Mouse (Mus musculus) midbrain, embryonic 14.5 days (tissue): ENCODE results near the gene Dnmt3b. TPM values are rescaled to one million over a fixed set of nuclear protein-coding genes. Genes with fewer than 3 reads are reported as not detected.

Source experiments
- ATAC-seq: fragments of 200-750 bp; cut with Nextera tagmentation; 2 replicates; pipeline ENCODE4 v1.8.0; 2017; ENCODE audit warnings: moderate number of reproducible peaks, moderate library complexity; ENCODE audit not compliant: low FRiP score, low TSS enrichment
- DNase-seq: peaks from one replicate; pipeline ENCODE4 v3.0.0-alpha.2; 2015
- H3K27ac ChIP-seq: fragments of 300-500 bp; sonication (generic); replicated peaks from 2 replicates; pipeline ENCODE4 v1.5.1; 2014; ENCODE audit warnings: mild to moderate bottlenecking, low read depth, low read length, moderate library complexity
- H3K27me3 ChIP-seq: fragments of 300-500 bp; sonication (generic); 2 replicates; pipeline ENCODE4 v1.6.1; 2014; ENCODE audit warnings: low read length, control low read depth, mixed read lengths; ENCODE audit not compliant: control insufficient read depth, insufficient read depth
- H3K36me3 ChIP-seq: fragments of 300-500 bp; sonication (generic); 2 replicates; pipeline ENCODE4 v1.6.1; 2014; ENCODE audit warnings: low read length, control low read depth; ENCODE audit not compliant: control insufficient read depth, insufficient read depth
- H3K4me1 ChIP-seq: fragments of 300-500 bp; sonication (generic); 2 replicates; pipeline ENCODE4 v1.6.1; 2014; ENCODE audit warnings: mild to moderate bottlenecking, antibody characterized with exemption, low read length, control low read depth; ENCODE audit not compliant: control insufficient read depth, insufficient read depth
- H3K4me2 ChIP-seq: fragments of 300-500 bp; sonication (generic); 2 replicates; pipeline ENCODE4 v1.6.1; 2014; ENCODE audit warnings: mild to moderate bottlenecking, low read length, moderate library complexity
- H3K4me3 ChIP-seq: fragments of 300-500 bp; sonication (generic); replicated peaks from 2 replicates; pipeline ENCODE4 v1.5.1; 2014; ENCODE audit warnings: low read depth, low read length
- H3K9ac ChIP-seq: fragments of 300-500 bp; sonication (generic); replicated peaks from 2 replicates; pipeline ENCODE4 v1.6.1; 2014; ENCODE audit warnings: mild to moderate bottlenecking, low read length, moderate library complexity
- H3K9me3 ChIP-seq: fragments of 300-500 bp; sonication (generic); 2 replicates; pipeline ENCODE4 v1.6.1; 2016; ENCODE audit warnings: low read length, control low read depth, mixed read lengths; ENCODE audit not compliant: control insufficient read depth
- WGBS: fragments of 180-500 bp; shearing (Covaris S2); extraction: QIAGEN DNeasy Blood & Tissue Kit; methylation state at CpG from one replicate; pipeline ENCODE4 v1.1.7; 2014; 5-methylcytosine and 5-hydroxymethylcytosine counted together
- polyA plus RNA-seq: library from polyadenylated mRNA; unstranded; fragments of >200 nt; fragmentation: Nextera tagmentation; extraction: Ambion mirVana; gene quantifications from 2 replicates; pipeline ENCODE4 v1.2.1, GENCODE M21; 2014

Dnmt3b gene
- polyA plus RNA-seq, result 3.1 and 3.2 TPM in 2 replicates

GRCm38 (mm10) chr2:153649298-153650013 is at the start of gene Dnmt3b:
TSS of gene Dnmt3b (plus strand) at chr2:153649450.
- peak within 1 kb of the TSS; percentile 95 for H3K4me2 ChIP-seq
- peak within 1 kb of the TSS; percentile 55; the same call in 1 of the 2 replicates for H3K27ac ChIP-seq
- peak within 1 kb of the TSS; percentile 82 for H3K9ac ChIP-seq
- H3K4me3 ChIP-seq, result peak within 1 kb of the TSS; percentile 73
- H3K36me3 ChIP-seq, result no peaks in the 10 kb centered on the region
- DNase-seq (peak; percentile 91), ATAC-seq (peak; percentile 88)
- H3K9me3 ChIP-seq, result no peaks in the 10 kb centered on the region
- under 1% methylated on average over 73 of the region's 93 CpGs for WGBS
- H3K4me1 ChIP-seq, result peaks cover 10% of the 10 kb centered on the region
- H3K27me3 ChIP-seq, result no peaks in the 10 kb centered on the region

GRCm38 (mm10) chr2:153600021-153600666 is 49.1 kb upstream of the Dnmt3b start:
- H3K27ac ChIP-seq, result peak overlapping the region; percentile 49
- H3K4me3 ChIP-seq, result no peak overlapping the region
- H3K9me3 ChIP-seq, result no peaks in the 10 kb centered on the region
- H3K36me3 ChIP-seq, result no peaks in the 10 kb centered on the region
- 57% methylated on average over 6 of the region's 6 CpGs for WGBS
- 0 out of 2 replicates have a peak overlapping the region, but pooled peaks have one; percentile 4 for H3K9ac ChIP-seq
- ATAC-seq (peak; percentile 62; the same call in 1 of the 2 replicates), DNase-seq (peak; percentile 69)
- H3K4me2 ChIP-seq, result no peak overlapping the region
- H3K4me1 ChIP-seq, result peaks cover 9% of the 10 kb centered on the region
- no peaks in the 10 kb centered on the region for H3K27me3 ChIP-seq

GRCm38 (mm10) chr2:153600667-153601648 is 48.3 kb upstream of the Dnmt3b start:
- WGBS, result 30% methylated on average over 16 of the region's 16 CpGs
- ATAC-seq (0 out of 2 replicates have a peak, but pooled peaks have one; percentile 35), DNase-seq (peak; percentile 69)
- H3K4me1 ChIP-seq, result peaks cover 9% of the 10 kb centered on the region
- H3K36me3 ChIP-seq, result no peaks in the 10 kb centered on the region
- H3K9me3 ChIP-seq, result no peaks in the 10 kb centered on the region
- peak overlapping the region; percentile 60 for H3K27ac ChIP-seq
- H3K4me2 ChIP-seq, result no peak overlapping the region
- H3K4me3 ChIP-seq, result no peak overlapping the region
- H3K27me3 ChIP-seq, result no peaks in the 10 kb centered on the region
- H3K9ac ChIP-seq, result no peak overlapping the region

GRCm38 (mm10) chr2:153603724-153604123 is 45.5 kb upstream of the Dnmt3b start:
- H3K4me1 ChIP-seq, result peaks cover 9% of the 10 kb centered on the region
- H3K9me3 ChIP-seq, result no peaks in the 10 kb centered on the region
- no peaks in the 10 kb centered on the region for H3K27me3 ChIP-seq
- H3K4me3 ChIP-seq, result no peak overlapping the region
- DNase-seq, result no peak
- no peak overlapping the region for H3K9ac ChIP-seq
- WGBS, result 31% methylated on average over 4 of the region's 4 CpGs
- no peak overlapping the region for H3K27ac ChIP-seq
- no peak overlapping the region for H3K4me2 ChIP-seq
- no peaks in the 10 kb centered on the region for H3K36me3 ChIP-seq
- ATAC-seq, result no peak

- Histone ChIP-seq H3K4me1 (peaks cover 16% of the 10 kb centered on the region), H3K9me3 (no peaks in the 10 kb centered on the region), H3K9ac (no peak overlapping the region), H3K27me3 (no peaks in the 10 kb centered on the region), H3K4me2 (no peak overlapping the region), H3K27ac (no peak overlapping the region), H3K4me3 (no peak overlapping the region), H3K36me3 (no peaks in the 10 kb centered on the region)
- DNase-seq (no peak), ATAC-seq (no peak)
- WGBS, result 78% methylated on average over 3 of the region's 3 CpGs
Measured at GRCm38 (mm10) chr2:153606421-153606820, 42.8 kb upstream of the Dnmt3b start.

GRCm38 (mm10) chr2:153607870-153608515 is 41.3 kb upstream of the Dnmt3b start:
- H3K4me3 ChIP-seq, result no peak overlapping the region
- H3K4me2 ChIP-seq, result no peak overlapping the region
- H3K27me3 ChIP-seq, result no peaks in the 10 kb centered on the region
- no peak overlapping the region for H3K27ac ChIP-seq
- no peak overlapping the region for H3K9ac ChIP-seq
- no peaks in the 10 kb centered on the region for H3K36me3 ChIP-seq
- WGBS, result 86% methylated on average over 13 of the region's 13 CpGs
- ATAC-seq (no peak), DNase-seq (no peak)
- H3K4me1 ChIP-seq, result peaks cover 18% of the 10 kb centered on the region
- no peaks in the 10 kb centered on the region for H3K9me3 ChIP-seq

GRCm38 (mm10) chr2:153609058-153609457 is 40.2 kb upstream of the Dnmt3b start:
- peaks cover 18% of the 10 kb centered on the region for H3K4me1 ChIP-seq
- H3K36me3 ChIP-seq, result no peaks in the 10 kb centered on the region
- 0 out of 2 replicates have a peak overlapping the region, but pooled peaks have one; percentile 27 for H3K27ac ChIP-seq
- no peak overlapping the region for H3K4me3 ChIP-seq
- DNase-seq (no peak), ATAC-seq (no peak)
- no peaks in the 10 kb centered on the region for H3K9me3 ChIP-seq
- no peaks in the 10 kb centered on the region for H3K27me3 ChIP-seq
- 46% methylated on average over 8 of the region's 8 CpGs for WGBS
- H3K4me2 ChIP-seq, result no peak overlapping the region
- H3K9ac ChIP-seq, result no peak overlapping the region

GRCm38 (mm10) chr2:153609548-153609947 is 39.7 kb upstream of the Dnmt3b start:
- Histone ChIP-seq H3K9me3 (no peaks in the 10 kb centered on the region), H3K27ac (peak overlapping the region; percentile 27), H3K4me2 (no peak overlapping the region), H3K4me1 (peaks cover 18% of the 10 kb centered on the region), H3K36me3 (no peaks in the 10 kb centered on the region), H3K4me3 (no peak overlapping the region), H3K9ac (no peak overlapping the region), H3K27me3 (no peaks in the 10 kb centered on the region)
- 6% methylated on average over 9 of the region's 9 CpGs for WGBS
- peak; percentile 74; the same call in 1 of the 2 replicates for ATAC-seq
- DNase-seq, result peak; percentile 85
